Mouse (Mus musculus): ENCODE results near the gene Slc18b1.

The Slc18b1 gene

DNA sequence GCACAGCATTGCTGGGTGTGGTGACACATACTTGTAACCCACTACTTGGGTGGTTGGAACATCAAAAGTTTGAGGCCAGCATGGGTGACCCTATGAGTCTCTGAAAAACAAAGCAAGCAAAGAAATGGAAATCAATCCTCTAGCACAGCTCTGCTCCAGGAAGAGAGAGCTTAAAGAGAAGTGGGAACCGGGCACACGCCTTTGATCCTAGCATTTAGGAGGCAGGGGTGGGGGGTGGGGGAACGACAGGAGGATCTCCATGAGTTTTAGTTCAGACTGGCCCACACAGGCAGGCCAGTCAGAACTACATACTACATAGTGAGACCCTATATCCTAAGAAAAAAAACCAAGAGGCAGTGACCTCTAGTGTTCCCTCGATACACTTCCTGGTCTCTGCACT is 9.4 kb downstream of the Slc18b1 start:
- no peak for DNase-seq (ENCODE audit: low spot score in 2 of 2)

GRCm38 (mm10) chr10:23811635-23812437 is 15.1 kb downstream of the Slc18b1 start:
- DNase-seq (ENCODE audit: low spot score in 2 of 2): peak; percentile 42 to 47

DNA sequence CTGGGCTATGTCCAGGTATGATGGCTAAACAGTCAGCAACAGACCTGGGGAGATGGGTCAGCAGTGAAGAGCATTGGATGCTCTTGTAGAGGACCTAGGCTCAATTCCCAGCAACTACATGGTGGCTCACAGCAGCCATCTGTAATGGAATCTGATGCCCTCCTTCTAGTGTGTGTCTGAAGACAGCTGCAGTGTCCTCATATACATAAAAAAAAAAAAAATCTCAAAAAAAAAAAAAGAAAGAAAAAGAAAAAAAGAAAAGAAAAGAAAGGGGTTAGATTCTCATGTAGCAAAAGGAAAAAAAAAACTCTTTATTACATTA is 15.6 kb downstream of the Slc18b1 start:
- no peak for DNase-seq (ENCODE audit: low spot score in 2 of 2)

- DNase-seq (ENCODE audit: low spot score in 2 of 2): no peak
Measured at GRCm38 (mm10) chr10:23812852-23813766, 16.3 kb downstream of the Slc18b1 start.

DNA sequence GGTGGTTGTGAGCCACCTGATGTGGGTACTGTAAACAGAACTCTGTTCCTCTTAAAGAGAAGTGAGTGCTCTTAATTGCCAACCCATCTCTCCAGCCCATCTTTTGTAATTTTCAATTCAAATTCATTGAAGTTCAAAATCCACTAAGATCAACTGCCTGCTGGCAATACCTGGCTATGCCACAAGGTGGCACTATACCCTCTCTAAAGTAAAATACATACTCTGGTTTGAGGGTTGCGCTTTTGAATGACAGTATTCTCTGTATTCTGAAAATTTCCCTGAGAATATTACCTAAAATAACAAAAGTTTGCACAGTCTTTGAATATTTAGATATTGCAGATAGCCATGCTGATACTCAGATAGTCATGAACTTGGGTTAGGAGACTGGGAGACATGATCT is 18.4 kb downstream of the Slc18b1 start:
- DNase-seq (ENCODE audit: low spot score in 2 of 2): peak; percentile 54 to 63

GRCm38 (mm10) chr10:23816241-23816640 is 19.5 kb downstream of the Slc18b1 start:
- DNase-seq (ENCODE audit: low spot score in 2 of 2): no peak

- DNase-seq (ENCODE audit: low spot score in 2 of 2): no peak
Measured at GRCm38 (mm10) chr10:23826516-23826915, 29.7 kb downstream of the Slc18b1 start.

DNA sequence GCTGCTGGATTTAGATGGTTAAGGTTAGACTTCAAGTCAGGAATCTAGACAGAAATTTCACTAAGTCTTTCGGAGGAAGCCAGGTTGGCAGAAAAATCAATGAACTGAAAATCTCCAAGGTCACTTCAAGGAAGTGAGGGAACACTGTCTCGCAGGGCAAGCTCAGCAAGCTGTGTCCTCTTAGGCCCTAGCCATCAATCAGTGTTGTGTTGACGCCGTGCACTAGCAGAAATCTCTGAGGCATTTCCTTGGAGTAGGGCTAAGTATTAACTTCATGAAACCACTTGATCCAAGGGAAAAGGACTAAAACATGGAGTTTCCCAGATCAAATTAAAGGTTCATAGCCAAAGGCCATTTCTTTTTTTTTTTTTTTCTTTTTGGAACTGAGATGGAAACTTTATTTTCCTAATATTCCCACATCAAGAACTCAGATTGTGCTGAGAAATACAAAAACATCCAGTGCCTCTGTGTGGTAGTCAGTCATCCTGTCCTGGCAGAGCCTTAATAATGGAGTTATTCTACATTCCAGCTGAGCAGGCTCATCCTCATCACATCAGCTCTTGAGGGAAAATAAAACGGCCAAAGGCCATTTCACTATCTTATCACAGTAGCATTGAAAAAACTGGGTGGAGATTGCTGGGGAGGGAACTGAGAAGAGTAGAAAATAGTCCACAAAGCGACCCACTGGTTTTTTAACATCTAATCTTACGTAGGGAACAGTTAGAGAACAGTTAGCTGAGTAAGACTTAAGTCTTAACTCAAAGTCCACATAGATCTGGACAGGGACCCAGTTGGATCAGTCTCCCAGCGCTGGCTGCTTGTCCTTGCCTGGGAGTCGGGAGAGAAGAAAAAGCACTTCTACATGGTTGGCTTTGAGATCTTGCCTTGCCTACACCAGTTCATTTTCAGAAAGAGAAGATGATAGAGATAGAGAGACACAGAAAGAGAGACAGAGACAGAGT is 39.5 kb downstream of the Slc18b1 start:
- DNase-seq (ENCODE audit: low spot score in 2 of 2): no peak

GRCm38 (mm10) chr10:23837115-23837514 is 40.3 kb downstream of the Slc18b1 start:
- no peak for DNase-seq (ENCODE audit: low spot score in 2 of 2)

GRCm38 (mm10) chr10:23838910-23839309 is 42.1 kb downstream of the Slc18b1 start:
- no peak for DNase-seq (ENCODE audit: low spot score in 2 of 2)

GRCm38 (mm10) chr10:23839368-23839767 is 42.6 kb downstream of the Slc18b1 start:
- DNase-seq (ENCODE audit: low spot score in 2 of 2): peak; percentile 14 to 21

DNA sequence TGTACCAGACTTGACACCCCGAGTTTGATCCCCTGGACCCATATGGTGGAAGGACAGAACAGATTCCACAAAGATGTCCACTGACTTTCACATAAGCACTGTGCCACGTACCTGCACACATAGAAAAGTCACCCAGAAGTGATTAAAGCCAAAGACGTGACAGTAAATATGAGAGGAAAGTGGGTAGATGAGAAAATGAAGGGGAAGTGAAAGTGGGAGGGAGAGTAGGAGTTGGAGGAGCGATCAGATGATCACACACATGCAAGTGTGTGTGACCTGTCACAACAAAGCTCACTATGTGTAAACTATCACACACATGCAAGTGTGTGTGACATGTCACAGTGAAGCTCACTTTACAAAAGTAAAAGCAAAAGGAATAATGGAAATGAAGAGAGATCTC is 43.7 kb downstream of the Slc18b1 start:
- DNase-seq (ENCODE audit: low spot score in 2 of 2): no peak

GRCm38 (mm10) chr10:23851228-23851912 is 54.6 kb downstream of the Slc18b1 start, which contains the start of gene Vnn3:
TSS of gene Vnn3 (plus strand) at chr10:23851462.
- DNase-seq (ENCODE audit: low spot score in 2 of 2): no peak

DNA sequence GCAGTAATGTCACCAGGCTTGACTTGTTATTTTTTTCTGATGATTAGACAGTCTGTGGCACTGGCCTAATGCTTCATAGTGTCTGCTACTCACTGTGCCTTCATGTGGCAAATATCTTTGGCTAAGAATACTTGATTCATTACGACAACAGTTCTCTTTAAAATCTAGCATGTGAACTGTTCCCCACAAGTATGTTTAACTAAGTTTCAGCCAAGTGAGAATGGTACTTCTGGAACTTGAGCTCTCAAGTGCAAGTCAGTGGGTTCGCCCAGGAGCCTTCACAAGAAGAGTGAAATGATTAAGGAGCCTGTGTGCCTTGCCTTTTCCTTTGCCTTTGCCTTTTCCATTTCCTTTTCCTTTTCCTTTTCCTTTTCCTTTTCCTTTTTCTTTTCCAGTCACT is 55.3 kb downstream of the Slc18b1 start:
- no peak for DNase-seq (ENCODE audit: low spot score in 2 of 2)

GRCm38 (mm10) chr10:23864362-23865312 is 67.9 kb downstream of the Slc18b1 start:
- DNase-seq (ENCODE audit: low spot score in 2 of 2): no peak

Measured in urinary bladder, postnatal 36 days (tissue).